Mouse (Mus musculus) kidney, postnatal 4 days (tissue): ENCODE data around the gene Bmp5.
A peak's percentile ranks its signal among the peaks of the same experiment; 100 is the strongest.
"Not testable (repeated sequence)": the region's sequence is repeated elsewhere in the genome, so short reads cannot be mapped to it uniquely, and the experiment has no call there.

ENCODE experiments used
- DNase-seq, 2 experiments: peaks; one replicate each; pipeline ENCODE4 v3.0.0; 2021; ENCODE audit warnings: mixed read lengths in 2 of 2

The Bmp5 gene

DNA sequence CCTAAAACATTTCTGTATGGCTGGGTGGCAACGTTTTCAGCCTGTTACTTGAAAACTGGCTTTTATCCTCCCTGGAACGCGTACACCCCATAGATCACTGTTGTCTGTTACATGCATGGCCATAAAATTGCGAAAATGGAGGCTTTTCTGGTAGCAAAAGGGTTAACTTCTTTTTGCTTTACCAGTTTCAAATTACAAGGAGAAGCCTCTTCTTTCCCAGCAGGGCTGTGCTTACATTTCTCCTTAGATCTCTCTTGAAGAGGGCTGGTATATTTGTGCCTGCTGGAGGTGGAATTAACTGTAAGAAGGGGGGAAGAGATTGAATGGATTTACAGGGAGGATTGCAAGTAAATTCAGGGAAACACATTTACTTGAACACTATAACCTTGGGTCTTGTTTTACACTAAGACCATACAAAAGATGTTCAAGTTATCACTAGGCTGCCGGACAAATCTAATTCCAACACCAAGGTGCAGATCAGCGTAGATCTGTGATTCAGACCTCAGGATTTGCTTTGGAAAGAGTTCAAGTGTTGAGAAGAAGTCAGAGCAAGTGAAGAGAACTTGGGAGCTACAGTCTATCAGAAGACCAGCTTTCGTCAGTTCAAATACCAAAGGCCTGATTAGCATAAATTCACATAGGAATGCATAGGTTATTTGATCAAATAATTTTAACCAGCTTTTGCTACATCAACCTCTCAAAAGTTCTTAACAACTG lies at the start of gene Bmp5:
TSS of gene Bmp5 (plus strand) at position 236 of the 717 bp plus-strand sequence.
- DNase-seq, result no peak

DNA sequence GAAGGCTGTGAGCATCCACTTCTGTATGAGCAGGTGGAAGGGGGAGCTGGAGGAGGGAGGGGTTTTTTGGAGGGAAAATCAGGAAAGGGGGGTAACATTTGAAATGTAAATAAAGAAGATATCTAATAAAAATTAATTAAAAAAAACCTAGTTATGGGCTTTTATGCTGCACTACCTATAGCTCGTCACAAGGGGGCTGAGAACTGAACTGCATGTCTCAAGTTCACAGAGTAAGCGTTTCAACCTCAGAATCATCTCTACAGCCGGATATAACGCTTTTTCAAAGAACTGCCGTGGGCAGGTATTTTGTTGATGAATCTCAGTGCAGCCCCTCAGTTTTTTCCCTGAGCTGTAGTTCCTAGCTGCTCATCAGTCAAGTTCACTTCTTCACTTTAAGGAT lies 15.1 kb upstream of the Bmp5 start:
- peak; percentile 21 to 30 for DNase-seq

DNA sequence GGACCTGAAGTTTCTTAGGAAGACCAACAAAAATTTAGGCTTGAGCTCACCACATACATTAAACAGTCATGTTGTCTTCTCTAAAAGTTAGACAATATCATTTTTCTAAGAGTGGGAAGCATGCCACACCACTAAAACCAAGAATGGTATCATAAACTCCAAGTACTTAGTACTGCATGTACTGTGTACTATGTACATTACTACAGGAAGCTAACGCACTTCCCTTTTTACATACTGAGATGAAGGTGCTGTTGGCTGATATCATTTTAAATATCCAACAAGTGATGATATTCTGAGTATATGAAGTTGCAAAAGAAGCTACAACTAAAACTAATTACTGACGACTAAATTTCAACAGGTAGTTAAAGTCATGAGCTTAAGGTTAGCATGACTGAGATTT lies 13.6 kb upstream of the Bmp5 start:
- no peak for DNase-seq

DNA sequence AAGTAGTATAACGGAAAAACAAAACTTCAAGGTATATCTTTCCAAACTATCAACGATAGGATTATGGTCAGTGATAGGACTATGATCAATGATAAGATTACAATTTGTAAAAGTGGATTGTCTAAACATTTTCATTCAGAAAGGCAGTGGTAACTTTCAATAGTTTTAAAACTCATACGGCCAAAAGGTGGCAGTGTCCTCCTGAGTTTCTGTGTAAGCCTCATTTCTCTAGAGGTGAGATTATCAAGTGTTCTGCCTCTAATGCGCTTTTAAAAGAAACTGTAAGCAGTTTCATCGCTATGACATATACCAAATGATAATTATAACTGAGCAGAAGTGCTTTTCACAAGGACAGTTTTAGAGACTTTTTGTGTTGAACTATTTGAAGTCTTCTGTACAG lies 12.7 kb upstream of the Bmp5 start:
- DNase-seq, result peak; percentile 27 to 33

DNA sequence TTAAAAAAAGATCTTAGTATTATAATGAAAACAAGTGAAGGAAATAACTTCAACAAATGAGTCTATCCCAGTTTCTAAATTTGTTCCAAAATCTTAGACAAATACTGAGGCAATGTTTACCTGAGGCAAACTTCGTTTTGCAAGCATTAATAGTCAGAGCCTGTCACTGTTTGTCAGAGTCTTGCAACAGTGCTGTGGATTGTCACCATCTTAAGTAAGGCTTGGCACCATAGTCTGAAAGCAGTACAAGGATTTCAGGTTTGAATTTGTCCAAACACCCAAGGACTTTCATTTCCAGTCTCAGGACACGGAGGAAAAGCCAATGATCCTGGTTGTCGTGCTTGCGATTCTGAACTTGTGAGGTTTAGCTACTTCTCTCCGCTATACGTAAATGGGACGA lies 10.4 kb upstream of the Bmp5 start:
- DNase-seq, result no peak

DNA sequence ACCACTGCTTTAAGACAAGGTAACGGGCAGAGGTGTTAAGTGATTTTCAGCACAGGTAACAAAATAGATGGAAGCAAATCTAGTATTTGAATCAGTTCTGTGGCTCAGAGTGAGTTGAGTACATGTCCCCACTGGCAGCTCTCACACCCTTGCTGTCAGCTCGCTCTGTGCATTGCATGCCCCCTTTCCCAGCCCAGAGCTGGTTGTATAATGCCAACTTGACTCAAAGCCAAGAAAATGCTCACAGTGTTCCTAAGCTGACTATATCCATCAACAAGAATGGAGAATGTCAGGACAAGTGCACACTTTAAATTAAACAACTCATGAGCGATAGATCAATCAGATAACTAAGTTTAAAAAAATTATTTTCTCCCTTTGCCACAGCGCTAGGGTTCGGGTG lies 8.6 kb upstream of the Bmp5 start:
- no peak for DNase-seq

DNA sequence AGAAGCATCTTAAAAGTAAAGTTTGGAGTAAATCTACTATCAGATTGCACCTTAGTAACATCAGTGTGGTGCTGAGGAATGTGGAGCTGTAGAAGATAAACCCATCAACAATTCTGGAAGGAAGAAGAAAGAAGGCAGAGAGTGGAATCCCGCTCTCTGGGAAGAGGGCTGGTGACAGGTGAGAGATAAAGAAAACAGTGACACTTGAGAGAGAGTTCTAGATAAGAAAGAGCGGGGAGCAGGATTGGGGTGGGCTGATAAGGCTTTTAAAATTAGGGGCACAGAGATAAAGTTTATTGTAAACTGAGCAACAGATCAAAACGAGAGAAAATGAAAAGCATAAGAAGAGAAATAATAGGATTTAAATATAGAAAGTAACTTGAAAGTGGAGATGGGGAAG lies 6.1 kb upstream of the Bmp5 start:
- DNase-seq, result no peak

DNA sequence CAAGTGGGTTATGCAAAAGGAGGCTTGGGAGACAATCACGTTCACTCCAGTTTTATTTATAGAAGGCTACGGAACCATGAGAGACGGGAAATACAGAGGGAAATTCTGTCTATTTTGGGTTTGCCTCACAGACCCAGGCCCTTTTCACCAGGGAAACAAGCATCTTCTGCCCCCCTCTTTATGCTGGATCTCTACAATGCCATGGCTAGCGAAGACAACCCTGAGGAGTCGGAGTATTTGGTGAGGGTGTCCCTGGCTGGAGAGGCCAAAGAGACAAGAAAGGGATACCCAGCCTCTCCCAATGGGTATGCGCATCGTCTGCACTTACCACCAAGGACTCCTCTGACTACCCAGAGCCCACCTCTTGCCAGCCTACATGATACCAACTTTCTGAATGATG lies 989 bp downstream of the Bmp5 start:
- DNase-seq, result no peak

DNA sequence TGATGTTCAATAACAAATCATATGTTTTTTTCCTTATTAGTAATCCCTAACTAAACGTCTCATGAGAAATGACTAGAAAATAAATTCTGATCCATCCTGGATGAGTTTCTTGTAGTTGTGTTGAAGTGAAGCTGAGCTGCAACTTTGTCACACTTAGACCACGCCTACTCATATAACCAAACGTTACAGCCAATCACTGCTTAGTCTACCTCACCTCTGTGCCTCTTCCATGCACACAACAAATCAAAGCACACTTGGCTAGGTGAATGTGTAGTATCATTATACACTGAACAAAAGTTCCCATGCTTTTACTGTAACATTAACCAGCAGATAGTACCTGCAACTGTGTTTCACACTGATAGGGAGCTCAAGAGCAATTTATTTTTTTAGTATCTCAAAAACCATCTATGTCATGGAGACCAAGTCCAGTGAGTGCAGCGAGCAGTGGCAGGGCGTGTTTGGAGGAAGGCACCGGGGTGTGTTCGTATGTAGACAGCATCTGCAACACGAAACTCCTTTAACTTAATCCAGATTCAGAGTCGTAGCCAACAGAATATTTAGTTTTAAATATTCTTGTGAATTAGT lies 3.7 kb downstream of the Bmp5 start:
- no peak for DNase-seq

DNA sequence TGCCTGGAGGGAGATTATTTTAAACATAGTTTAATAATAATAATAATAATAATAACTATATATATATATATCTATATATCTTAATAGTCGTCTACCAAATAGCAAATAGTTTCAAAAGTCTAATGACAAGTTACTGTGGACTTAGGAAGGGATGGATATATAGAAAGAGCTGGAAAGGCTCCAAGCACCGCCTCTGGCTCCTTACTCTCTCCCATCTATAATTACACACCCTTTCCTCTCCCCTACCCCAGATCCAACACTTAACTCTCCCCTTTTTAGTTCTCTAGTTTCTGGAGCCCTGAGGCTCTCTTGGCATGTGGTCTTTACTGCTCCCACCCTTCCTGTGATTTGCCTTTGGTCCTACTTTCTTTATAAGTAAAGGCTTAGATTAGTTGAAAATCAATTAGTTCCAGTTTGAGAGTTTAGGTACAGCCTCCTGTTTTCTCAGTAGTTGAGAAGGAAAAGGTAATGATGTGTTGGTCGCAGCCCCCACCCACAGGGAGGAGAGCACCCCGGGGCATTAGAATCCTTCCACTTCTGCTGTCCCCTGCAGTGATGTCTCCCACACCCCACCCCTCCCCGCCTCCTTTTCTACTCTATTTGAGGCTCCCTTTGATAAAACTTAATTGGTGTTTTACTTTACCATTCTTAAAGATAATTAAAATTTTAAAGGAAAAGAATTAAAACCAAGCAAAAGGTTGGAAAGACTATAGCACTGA lies 5.6 kb downstream of the Bmp5 start:
- no peak for DNase-seq

DNA sequence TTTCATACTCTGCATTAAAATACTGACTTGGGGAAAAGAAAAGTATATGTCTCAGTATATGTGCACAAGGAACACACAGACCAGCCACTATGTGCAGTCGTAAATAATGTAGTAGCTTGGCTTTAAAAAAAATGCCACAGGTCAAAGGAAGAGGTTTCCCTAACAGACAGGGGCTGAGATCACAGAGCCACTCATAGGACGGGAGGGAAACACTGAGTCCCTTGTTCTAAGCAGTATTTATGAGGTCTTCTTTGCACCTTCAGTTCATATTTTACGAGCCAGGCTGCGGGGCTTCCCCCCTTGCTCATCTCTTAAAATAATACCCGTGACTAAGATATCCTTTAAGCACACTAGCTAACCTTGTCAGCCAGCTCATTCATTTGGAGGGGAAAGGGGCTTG lies 6.4 kb downstream of the Bmp5 start:
- no peak for DNase-seq

DNA sequence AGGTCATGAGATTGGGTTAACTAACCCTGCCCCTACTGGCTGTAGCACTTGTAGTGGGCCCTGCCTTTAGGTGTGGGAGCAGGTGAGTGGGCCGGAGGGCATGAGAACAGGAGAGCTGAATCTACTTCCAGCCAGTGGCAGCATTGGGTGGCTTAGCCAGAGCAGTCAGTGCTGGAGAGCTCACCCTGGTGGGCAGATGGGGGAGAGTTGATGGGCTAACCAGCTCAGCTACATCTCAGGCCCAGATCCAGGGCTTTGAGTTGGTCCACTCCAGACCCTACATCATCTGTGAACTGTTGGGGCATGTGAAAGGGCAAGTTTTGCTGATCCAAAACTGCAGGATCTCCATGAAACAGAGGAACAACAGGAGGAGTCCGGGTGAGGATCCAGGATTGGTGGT lies 8.4 kb downstream of the Bmp5 start:
- DNase-seq, result no peak

DNA sequence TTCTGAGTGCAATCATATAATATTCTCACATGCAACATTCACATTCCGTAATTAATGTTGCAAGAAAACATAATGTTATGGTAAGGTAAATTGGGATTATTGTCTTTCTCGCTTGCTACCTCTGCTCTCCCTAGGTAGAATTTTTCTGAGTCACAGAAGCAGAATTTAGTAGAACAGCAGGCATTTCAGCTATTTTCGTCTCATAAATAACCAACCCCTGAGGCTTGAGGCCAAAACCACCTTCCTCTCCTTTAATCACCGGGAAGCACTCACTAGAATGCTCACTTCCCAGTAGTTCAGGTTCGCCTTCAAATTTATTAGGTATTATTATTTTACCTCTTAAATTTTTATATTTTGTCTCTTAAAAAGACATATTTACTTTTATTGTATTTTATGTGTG lies 10.8 kb downstream of the Bmp5 start:
- no peak for DNase-seq

DNA sequence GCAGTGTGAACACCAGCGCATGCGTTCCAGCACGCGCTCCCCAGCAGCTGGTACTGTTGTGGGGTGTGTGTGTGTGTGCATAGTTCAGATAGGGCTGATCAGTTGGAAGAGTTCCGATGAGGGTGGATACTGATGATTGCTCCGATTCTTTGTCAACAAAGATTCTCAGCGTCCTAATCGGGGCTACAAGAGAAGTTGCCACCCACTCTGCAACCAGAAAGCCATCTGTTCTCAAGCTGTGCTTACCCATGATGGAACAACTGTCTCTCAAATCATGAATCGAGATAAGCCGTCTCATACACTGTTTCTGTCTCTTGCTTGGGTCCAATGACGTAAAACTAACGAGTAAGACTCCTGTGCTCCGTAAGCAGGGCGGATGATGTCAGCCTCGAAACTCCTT lies 12.0 kb downstream of the Bmp5 start:
- DNase-seq, result no peak

DNA sequence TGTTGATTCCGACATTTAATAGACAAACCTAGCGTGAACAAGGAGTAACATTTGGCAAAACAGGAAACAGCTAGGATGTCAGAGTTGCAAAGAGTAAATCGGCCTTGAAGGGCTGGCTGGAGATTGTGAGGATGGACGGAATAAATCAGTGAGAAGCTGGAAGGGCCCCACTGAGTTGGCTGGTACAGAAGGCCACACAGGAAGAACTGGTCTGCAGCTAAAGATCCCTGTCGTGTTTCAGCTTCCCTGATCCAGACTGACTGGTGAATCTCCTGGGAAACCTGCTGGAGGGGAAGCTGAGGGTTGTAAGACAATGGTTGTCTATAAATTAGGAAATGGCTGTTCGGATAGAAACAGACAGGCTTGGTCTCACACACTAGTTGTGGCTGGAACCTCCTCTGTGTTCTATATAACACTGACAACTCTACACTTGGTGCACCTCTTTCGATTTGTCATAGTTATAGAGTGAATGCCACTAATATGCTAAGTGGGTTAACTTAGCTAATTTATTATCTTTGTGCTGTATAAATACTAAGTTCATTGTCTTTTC lies 14.8 kb downstream of the Bmp5 start:
- no peak for DNase-seq

DNA sequence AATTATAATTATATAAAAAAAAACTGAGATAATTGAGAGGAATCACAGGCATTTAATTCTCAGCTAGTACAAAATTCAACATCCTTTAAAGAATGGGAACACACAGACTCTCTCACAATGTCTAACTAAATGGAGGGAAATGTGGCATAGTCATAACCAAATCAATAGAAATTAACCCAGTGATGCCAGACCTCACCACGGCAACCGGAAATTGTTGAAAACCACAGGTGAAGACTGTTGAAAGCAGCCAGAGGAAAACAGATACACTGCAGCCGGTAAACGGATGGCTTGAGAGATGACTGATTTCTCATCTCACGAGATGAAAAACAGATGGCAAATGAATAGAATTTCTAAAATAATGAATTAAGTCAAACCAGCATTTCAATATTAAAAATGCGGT lies 29.8 kb downstream of the Bmp5 start:
- no peak for DNase-seq

DNA sequence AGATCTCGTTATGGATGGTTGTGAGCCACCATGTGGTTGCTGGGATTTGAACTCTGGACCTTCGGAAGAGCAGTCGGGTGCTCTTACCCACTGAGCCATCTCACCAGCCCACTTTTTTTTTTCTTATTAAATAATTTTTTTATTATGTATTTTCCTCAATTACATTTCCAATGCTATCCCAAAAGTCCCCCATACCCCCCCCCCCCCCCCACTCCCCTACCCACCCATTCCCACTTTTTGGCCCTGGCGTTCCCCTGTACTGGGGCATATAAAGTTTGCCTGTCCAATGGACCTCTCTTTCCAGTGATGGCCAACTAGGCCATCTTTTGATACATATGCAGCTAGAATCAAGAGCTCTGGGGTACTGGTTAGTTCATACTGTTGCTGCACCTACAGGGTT lies 33.0 kb downstream of the Bmp5 start:
- DNase-seq, result not testable (repeated sequence)

DNA sequence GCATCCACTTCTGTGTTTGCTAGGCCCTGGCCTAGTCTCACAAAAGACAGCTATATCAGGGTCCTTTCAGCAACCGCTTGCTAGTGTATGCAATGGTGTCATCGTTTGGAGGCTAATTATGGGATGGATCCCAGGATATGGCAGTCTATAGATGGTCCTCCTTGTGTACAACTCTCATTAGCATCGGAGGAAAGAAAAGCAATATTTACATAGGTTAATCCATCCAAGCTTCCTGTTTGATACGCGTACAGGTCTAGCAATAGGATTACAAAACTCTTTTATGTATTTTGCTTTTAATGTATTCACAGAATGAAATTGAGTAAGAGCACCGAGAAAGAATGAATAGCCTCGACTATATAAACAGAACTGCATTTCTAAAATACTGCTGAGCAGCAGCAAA lies 33.5 kb downstream of the Bmp5 start:
- DNase-seq, result no peak

DNA sequence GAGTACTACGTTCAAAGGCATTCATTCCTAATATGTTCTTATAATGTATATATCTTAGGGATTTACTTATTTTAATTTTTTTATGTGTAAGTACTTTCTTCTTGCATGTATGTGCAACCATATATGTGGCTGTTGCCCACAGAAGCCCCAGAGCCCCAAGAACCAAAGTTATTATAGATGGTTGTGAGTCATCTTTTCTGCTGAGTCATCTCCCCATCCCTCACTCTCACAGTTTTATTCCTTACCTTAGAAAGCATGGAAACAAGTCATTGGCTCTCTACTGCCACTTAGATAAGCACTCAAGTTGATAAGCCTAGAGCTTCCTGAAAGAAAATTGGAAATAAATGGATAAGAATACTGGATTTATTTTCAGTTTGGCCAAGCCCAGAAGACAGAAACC lies 40.0 kb downstream of the Bmp5 start:
- DNase-seq, result no peak

DNA sequence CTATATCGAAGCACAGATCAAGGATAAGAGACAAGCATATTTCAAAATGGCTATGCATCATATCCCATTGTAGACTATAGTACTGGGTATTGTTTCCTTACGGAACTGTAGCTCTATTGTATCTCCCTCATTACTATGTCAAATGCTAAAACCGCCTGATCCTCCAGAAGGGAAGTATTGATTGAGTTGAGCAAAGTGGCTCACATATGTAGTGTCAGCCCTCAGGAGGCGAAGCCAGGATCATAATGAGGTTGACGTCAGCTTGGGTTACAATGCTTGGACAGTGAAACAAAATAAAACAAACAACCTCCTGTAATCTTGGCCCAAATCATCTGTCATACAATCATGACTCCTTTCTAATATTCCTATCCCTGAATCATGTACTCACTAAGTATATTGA lies 43.2 kb downstream of the Bmp5 start:
- DNase-seq, result no peak

DNA sequence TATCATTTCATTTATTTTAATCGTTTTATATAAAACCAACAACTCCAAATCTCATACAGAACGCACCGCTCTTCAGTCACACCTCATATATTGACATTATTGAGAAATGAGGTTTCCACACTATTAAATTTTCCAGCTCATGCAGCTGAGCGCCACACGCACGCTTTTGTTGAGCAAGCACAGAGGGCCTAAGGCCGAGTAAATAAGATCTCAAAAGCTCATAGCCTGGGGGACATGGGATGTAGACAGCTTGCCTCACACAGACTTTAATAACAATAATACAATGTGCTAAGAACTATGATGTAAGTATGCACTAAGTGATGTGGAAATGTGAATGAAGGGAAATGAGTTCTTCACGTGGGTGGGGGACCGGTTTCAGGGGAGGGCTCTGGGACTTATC lies 57.3 kb downstream of the Bmp5 start:
- DNase-seq, result no peak

DNA sequence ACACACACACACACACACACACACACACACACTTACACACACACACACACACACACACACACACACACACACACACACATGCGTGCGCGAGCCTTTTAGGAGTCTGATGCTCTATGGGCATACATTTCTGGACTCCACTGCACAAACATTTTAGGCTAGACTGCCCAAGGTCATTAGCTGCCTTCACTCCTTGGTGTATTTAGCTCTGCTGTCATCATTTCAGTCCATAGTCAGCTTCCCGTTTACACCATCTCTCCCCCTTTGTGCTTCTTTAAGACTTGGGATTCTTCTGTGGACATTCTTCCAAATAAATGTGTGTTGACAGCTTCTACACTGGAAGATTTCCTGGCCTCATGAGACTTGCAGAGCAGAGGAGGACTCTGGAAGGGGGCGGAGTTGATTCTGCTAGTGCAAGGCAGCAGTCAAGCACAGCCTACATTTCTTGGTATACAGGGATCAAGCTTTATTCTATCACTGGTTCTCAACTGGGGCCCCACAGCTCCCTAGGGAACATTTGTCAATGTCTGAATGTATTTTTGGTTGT lies 58.1 kb downstream of the Bmp5 start:
- peak; percentile 8 to 13 for DNase-seq

DNA sequence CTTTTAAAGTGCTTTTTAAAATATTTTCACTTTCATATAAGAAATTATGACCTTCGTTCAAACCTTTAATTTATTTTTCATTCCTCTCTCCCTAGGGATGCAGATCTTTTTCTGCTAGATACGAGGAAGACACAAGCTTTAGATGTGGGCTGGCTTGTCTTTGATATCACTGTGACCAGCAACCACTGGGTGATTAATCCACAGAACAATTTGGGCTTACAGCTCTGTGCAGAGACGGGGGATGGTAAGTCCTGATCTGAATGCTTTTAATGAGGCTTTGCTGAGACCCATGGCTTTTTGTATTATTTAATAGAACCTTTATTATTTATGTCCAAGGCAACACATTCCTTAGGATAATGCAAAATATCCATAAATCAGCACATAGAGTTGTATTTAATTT lies 64.3 kb downstream of the Bmp5 start:
- no peak for DNase-seq

DNA sequence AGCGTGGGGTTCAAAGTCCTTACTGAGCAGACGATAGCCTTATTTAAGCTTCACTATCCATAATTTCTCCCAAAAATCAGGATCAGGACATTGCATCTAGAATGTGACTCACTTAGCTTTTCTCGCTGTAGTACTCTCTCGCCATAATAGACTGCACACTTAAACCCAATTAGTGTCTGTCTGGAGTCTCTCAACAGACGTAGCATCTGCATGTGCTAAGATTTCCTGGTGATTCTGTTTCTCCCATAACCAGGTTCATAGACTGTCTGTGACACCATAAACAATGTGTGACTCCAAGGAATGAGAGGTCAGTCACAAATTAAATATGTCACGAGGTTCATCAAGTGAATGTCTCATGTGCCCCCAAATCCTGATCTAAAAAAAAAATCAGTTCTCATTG lies 65.7 kb downstream of the Bmp5 start:
- DNase-seq, result no peak
